Mouse (Mus musculus) lung, postnatal 0 days (tissue): ENCODE data around the gene Sptb. TPM values are rescaled to one million over a fixed set of nuclear protein-coding genes. Genes with fewer than 3 reads are reported as not detected.
A peak's percentile ranks its signal among the peaks of the same experiment; 100 is the strongest.

Source experiments
- ATAC-seq: fragments of 200-750 bp; cut with Nextera tagmentation; 2 replicates; pipeline ENCODE4 v1.8.0; 2017; ENCODE audit warnings: moderate library complexity
- DNase-seq: peaks from one replicate; pipeline ENCODE4 v3.0.0-alpha.2; 2016; ENCODE audit warnings: low spot score
- H3K27ac ChIP-seq: fragments of 300-500 bp; sonication (generic); 2 replicates; pipeline ENCODE4 v1.5.1; 2014; ENCODE audit warnings: antibody characterized with exemption, mild to moderate bottlenecking, low read length, mixed read lengths
- H3K27me3 ChIP-seq: fragments of 300-500 bp; sonication (generic); replicated peaks from 2 replicates; pipeline ENCODE4 v1.6.1; 2014; ENCODE audit warnings: low read length, mixed read lengths; ENCODE audit not compliant: insufficient read depth
- H3K36me3 ChIP-seq: fragments of 300-500 bp; sonication (generic); 2 replicates; pipeline ENCODE4 v1.6.1; 2014; ENCODE audit warnings: low read length, mixed read lengths; ENCODE audit not compliant: insufficient read depth
- H3K4me1 ChIP-seq: fragments of 300-500 bp; sonication (generic); 2 replicates; pipeline ENCODE4 v1.6.1; 2014; ENCODE audit warnings: antibody characterized with exemption, low read depth, low read length, mixed read lengths; ENCODE audit not compliant: insufficient read depth
- H3K4me2 ChIP-seq: fragments of 300-500 bp; sonication (generic); replicated peaks from 2 replicates; pipeline ENCODE4 v1.6.1; 2014; ENCODE audit warnings: low read depth, mild to moderate bottlenecking, low read length, moderate library complexity, mixed read lengths
- H3K4me3 ChIP-seq: fragments of 300-500 bp; sonication (generic); 2 replicates; pipeline ENCODE4 v1.5.1; 2014; ENCODE audit warnings: low read depth, low read length
- H3K9ac ChIP-seq: fragments of 300-500 bp; sonication (generic); replicated peaks from 2 replicates; pipeline ENCODE4 v1.6.1; 2014; ENCODE audit warnings: low read depth, mild to moderate bottlenecking
- H3K9me3 ChIP-seq: fragments of 300-500 bp; sonication (generic); 2 replicates; pipeline ENCODE4 v1.6.1; 2016; ENCODE audit warnings: low read length, mixed read lengths
- CTCF ChIP-seq: IDR thresholded peaks from 2 replicates; pipeline ENCODE4 v1.5.1; 2016; ENCODE audit warnings: antibody characterized with exemption, mild to moderate bottlenecking
- EP300 ChIP-seq: IDR thresholded peaks from 2 replicates; pipeline ENCODE4 v1.6.1; 2016; ENCODE audit warnings: antibody characterized with exemption, mild to moderate bottlenecking, control low read depth
- WGBS: fragments of 180-500 bp; shearing (Covaris S2); extraction: QIAGEN DNeasy Blood & Tissue Kit; methylation state at CpG from one replicate; pipeline ENCODE4 v1.1.7; 2014; 5-methylcytosine and 5-hydroxymethylcytosine counted together
- polyA plus RNA-seq: library from polyadenylated mRNA; unstranded; fragments of >200 nt; fragmentation: Nextera tagmentation; extraction: Ambion mirVana; gene quantifications from 2 replicates; pipeline ENCODE4 v1.2.1, GENCODE M21; 2015

Sptb gene
- polyA plus RNA-seq, 1 experiment from 2014 or later, result 0.35 TPM

DNA sequence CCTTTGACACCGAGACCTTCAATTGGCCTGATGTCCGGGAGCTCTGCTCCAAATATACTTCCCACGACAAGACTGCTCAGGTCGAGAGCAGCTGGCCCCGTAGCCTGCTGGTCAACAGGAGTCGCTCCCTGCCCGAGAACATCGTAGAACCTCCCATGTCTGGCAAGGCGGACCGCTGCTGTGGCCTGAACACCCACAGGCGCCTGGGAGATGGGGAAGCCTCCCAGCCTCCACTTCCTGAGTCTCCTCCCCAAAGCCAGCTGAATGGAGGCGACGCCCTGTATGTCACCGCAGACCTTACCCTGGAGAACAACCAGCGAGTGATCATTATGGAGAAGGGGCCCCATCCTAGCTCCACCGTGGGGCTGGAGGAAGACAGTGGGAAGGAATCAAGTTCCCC is 132.5 kb downstream of the Sptb start:
- no peak for DNase-seq
- H3K9me3 ChIP-seq, result no peaks in the 10 kb centered on the region
- peaks cover 3% of the 10 kb centered on the region; the same call in 1 of the 2 replicates for H3K4me1 ChIP-seq
- H3K4me2 ChIP-seq, result no peak overlapping the region
- ATAC-seq, result peak; percentile 42; the same call in 1 of the 2 replicates
- WGBS, result 83% methylated on average over 16 of the region's 16 CpGs
- no peak overlapping the region for H3K4me3 ChIP-seq
- no peaks in the 10 kb centered on the region for H3K27me3 ChIP-seq
- H3K27ac ChIP-seq, result no peak overlapping the region
- no peak for TF ChIP-seq EP300
- TF ChIP-seq CTCF, result no peak; the same call in 1 of the 2 replicates
- no peak overlapping the region for H3K9ac ChIP-seq
- H3K36me3 ChIP-seq, result no peaks in the 10 kb centered on the region

DNA sequence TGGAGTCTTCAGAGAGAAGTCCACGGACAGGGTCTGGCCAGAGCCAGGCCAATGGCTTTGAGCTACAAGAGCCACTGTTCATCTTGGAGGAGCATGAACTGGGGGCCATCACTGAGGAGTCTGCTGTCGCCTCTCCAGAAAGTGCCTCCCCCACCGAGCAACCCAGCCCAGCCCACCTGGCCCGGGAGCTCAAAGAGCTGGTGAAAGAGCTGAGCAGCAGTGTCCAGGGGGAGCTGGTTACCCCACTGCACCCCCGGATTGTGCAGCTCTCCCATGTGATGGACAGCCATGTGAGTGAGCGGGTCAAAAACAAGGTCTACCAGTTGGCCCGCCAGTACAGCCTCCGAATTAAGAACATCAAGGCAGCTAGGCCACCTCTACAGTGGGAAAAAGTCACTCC is 133.5 kb downstream of the Sptb start:
- WGBS, result 94% methylated on average over 8 of the region's 8 CpGs
- DNase-seq (no peak), ATAC-seq (no peak)
- H3K9ac ChIP-seq, result no peak overlapping the region
- no peak overlapping the region for H3K4me3 ChIP-seq
- no peaks in the 10 kb centered on the region for H3K4me1 ChIP-seq
- TF ChIP-seq EP300 (no peak), CTCF (no peak)
- no peak overlapping the region for H3K4me2 ChIP-seq
- no peaks in the 10 kb centered on the region for H3K9me3 ChIP-seq
- no peak overlapping the region for H3K27ac ChIP-seq
- H3K36me3 ChIP-seq, result no peaks in the 10 kb centered on the region
- no peaks in the 10 kb centered on the region for H3K27me3 ChIP-seq

DNA sequence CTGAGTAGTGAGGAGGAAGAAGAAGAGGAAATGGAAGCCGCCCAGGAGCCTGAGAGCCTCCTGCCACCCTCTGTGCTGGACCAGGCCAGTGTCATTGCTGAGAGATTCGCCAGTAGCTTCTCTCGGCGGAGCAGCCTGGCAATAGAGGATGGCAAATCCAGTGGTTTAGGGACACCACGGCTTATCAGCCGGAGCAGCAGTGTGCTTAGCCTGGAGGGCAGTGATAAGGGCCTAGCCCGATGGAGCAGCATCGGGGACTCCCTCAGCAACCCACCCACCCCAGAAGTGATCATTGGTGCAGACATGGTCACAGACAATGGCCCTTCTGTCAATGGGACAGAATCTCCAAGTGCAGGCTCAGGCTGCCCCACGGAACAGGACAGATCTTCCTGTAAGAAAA is 134.3 kb downstream of the Sptb start:
- no peak for ATAC-seq

DNA sequence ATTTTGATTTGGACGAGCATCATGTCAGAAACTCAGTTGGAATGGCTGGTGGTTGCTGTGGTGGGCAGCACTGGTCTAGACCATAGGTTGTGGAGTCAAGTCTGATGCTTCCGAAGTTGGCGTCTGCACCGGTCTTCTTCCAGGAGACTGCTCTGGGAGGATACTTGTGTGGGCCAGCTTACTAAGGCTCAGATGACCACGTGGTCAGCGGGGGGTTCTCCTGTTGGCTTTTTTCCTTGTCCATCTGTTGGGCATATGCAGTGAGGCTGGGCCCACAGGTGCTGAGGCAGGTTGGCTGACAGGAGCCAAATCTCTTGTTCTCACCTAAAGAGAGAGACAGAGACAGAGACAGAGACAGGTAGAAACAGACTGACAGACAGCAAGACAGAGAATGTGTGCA is 135.5 kb downstream of the Sptb start:
- WGBS, result 91% methylated on average over 6 of the region's 6 CpGs
- ATAC-seq, result no peak
- no peak for DNase-seq
- Histone ChIP-seq H3K27me3 (no peaks in the 10 kb centered on the region), H3K27ac (no peak overlapping the region), H3K9me3 (no peaks in the 10 kb centered on the region), H3K9ac (no peak overlapping the region), H3K4me1 (no peaks in the 10 kb centered on the region), H3K4me3 (no peak overlapping the region), H3K4me2 (no peak overlapping the region), H3K36me3 (no peaks in the 10 kb centered on the region)
- TF ChIP-seq EP300 (no peak), CTCF (no peak)

More for the DNA sequence above, 134.3 kb downstream of the Sptb start:
- H3K9ac ChIP-seq, result no peak overlapping the region
- no peaks in the 10 kb centered on the region for H3K27me3 ChIP-seq
- no peaks in the 10 kb centered on the region for H3K36me3 ChIP-seq
- 90% methylated on average over 9 of the region's 9 CpGs for WGBS
- no peaks in the 10 kb centered on the region for H3K4me1 ChIP-seq
- no peak overlapping the region for H3K4me2 ChIP-seq
- H3K4me3 ChIP-seq, result no peak overlapping the region
- DNase-seq, result no peak
- TF ChIP-seq CTCF (no peak), EP300 (no peak)
- no peaks in the 10 kb centered on the region for H3K9me3 ChIP-seq
- H3K27ac ChIP-seq, result no peak overlapping the region

DNA sequence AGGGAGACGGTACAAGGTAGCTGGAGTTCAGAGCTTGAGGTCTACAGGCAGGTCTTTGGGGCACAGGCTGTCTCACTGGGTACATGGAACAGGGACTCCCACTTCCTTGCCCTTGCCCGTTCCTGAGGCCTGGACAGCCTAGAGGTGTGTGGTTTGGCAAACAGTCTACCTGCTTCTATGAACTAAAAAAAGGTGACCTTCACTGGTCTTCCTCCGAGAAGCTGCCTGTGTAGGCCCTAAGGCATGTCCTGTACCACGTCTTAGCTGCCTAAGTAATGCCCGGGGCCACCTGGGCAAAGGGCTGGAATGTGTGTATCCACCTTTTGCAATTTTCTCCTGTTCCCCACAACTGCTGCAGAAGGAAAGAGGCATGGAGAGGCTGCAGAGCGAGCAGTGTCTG is 137.0 kb downstream of the Sptb start:
- WGBS, result 92% methylated on average over 6 of the region's 6 CpGs
- Histone ChIP-seq H3K27ac (no peak overlapping the region), H3K4me2 (no peak overlapping the region), H3K4me1 (no peaks in the 10 kb centered on the region), H3K4me3 (no peak overlapping the region), H3K9ac (no peak overlapping the region), H3K9me3 (no peaks in the 10 kb centered on the region), H3K36me3 (no peaks in the 10 kb centered on the region), H3K27me3 (no peaks in the 10 kb centered on the region)
- ATAC-seq (no peak), DNase-seq (no peak)
- no peak for TF ChIP-seq EP300
- TF ChIP-seq CTCF, result no peak

DNA sequence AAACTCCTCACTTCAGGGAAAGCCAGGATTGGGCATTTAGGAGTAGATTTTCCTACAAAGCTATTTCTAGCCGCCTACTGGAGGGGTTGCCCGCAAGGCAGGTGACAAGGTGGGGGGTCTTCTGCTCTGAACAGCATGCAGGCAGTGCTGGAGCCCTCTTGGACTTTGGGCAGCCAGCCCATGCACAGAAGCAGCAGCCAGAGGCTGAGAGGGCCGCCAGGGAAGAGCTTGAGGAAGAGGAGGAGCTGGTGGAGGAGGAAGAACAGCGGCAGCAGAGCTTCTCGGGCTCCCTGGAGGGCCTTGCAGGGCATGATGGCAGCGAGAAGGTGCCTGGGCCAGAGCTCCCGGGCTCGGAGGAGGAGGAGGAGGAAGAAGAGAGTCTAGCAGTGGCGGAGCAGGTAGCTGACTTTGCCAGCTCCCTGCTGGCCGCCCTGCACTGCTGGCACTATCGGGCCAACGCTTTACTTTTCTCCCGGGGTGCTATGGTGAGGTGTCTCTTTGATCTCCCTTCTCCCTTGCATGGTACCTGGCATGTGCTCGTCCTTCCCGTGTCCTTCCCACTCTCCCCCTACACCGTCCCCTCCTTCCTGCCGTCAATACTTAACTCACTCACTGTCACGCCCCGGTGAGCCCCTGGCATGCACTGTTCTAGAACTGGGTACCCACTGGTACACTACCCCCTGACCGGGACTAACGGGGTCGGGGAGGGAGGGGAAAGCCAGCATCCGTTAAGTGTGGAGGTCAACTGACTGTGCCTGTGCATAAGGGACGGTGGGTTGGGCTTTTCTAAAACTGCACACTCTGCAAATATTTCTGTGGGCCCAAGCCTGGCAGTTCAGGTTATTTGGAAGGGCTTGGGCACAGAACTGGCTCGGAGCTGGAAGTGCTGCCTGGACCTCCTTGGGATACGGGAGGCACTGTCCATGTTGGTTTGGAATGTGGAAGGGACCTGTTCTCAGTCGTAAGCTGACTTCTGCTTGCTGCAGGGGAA is 137.8 kb downstream of the Sptb start:
- Histone ChIP-seq H3K9me3 (no peaks in the 10 kb centered on the region), H3K36me3 (no peaks in the 10 kb centered on the region), H3K4me2 (no peak overlapping the region), H3K27me3 (no peaks in the 10 kb centered on the region), H3K9ac (no peak overlapping the region), H3K4me3 (no peak overlapping the region), H3K4me1 (no peaks in the 10 kb centered on the region), H3K27ac (no peak overlapping the region)
- no peak for ATAC-seq
- DNase-seq, result no peak
- TF ChIP-seq CTCF (no peak), EP300 (no peak)
- WGBS, result 78% methylated on average over 23 of the region's 27 CpGs
